Mouse (Mus musculus) kidney, postnatal 10 days (tissue): ENCODE results near the gene D5Ertd579e.

Experiments
- DNase-seq: peaks from one replicate; pipeline ENCODE4 v3.0.0; 2021; ENCODE audit warnings: mixed read lengths

The D5Ertd579e gene

DNA sequence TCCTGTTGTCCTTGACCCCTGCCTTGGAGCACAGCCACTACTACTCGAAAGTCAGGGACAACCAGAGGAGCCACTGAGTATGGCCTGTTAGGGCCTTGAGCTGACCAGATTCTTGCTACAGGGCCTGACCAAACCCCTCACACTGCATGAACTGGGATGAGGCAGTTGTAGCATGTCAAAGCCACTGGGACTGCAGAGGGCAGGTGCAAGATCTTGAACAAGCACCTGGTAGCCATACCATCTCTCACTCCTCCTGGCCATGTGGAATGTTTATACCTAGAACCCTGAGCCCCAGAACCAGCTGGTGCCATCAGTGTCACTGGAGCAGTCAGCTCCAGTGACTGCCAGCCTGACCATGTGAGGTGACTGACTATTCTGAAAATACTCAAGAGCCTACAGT lies 96.9 kb downstream of the D5Ertd579e start:
- no peak for DNase-seq

DNA sequence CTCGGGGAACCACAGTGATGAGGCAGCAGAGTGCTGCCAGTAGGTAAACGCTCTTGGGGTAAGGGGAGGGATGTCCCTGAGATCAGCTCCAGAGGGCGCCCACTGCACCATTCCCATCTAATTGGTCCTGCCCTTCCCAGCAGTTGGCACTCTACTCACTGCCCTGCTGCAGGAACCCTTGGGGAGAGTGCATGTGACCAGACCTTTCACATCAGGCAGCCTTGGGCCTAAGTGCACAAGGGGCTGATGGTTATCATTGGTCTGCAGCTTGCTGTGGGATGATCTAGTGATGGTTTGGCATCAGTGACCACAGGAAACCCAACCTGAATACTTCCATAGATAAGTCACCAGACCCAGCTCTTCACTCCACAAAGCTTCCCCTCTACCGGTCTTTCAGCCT lies 98.2 kb downstream of the D5Ertd579e start:
- peak; percentile 50 for DNase-seq

DNA sequence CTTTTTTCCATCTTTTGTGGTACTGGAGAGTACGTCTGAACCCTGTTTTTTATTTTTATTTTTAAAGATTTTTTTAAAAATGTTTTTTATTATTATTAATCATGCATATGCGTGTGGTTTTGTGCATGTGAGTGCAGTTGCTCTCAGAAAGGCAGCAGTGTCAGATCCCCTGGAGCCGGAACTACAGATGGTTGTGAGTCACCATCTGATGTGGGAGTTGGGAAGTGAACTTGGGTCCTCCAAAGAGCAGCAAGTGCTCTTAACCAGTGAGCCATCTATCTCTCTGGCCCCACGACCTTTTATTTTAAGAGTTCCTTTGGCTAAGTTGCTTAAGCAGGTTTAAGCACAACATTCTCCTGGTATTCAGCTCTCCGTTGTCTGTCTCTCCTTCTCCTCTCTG lies 99.6 kb downstream of the D5Ertd579e start:
- no peak for DNase-seq

DNA sequence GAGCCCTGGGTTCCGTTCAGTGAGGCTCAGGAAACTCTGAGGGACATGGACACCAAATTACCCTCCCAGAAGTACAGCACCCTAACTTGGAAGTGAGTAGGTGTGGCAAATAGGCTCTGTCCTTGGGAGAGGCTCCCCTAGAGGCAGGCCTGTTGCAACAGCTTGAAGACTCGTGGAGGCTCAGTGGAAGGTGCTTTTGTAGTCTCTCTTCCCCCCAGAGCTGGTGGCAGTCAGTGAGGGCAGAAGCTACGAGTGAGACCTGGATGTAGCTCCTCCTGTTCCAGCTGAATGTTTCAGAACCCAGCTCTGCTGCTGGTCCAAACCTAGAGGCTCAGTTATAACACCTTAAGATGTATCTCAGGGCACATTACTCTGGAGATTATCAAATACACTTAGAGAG lies 100.7 kb downstream of the D5Ertd579e start:
- DNase-seq, result no peak

DNA sequence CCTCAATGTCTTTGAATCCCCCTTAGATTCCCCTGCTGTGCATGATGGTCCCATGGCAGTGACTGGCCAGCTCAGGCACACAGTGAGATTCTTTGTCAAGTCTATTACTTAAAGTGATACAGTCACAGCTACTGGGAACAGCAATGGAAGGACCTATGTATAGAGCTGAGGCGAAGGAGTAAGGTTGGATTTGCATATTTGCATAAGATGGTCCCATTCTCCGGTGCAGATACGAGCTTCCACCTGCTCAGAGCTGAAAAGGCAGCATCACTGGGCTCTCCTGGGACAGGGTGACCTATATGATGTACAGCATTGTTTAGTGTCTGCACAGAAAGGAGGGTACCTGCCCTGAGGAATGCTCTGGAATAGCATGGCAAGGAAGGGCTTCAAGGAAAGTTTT lies 101.5 kb downstream of the D5Ertd579e start:
- no peak for DNase-seq

DNA sequence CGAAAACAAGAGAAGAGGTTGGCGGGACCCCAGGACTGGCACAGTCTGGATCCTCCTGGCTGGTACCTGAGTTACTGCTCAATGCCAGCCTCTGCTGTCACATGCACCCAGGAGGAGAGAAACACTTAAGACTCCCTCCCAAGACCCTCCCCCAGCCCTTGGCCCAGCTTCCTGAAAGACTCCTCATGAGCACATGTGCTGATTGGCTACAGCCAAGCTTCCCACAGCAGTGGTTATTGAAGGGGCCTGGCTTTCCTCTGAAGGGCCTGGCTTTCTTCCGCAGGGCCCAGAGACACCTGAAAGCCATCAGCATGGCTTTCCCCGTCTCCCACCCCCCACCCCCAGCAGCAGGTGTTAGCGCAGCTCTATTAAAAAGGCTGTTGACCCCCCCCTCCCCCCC lies 102.6 kb downstream of the D5Ertd579e start, which contains the start of gene Tbc1d14:
Gene Tbc1d14 (minus strand): TSS at position 101 of the 400 bp plus-strand sequence.
- no peak for DNase-seq

DNA sequence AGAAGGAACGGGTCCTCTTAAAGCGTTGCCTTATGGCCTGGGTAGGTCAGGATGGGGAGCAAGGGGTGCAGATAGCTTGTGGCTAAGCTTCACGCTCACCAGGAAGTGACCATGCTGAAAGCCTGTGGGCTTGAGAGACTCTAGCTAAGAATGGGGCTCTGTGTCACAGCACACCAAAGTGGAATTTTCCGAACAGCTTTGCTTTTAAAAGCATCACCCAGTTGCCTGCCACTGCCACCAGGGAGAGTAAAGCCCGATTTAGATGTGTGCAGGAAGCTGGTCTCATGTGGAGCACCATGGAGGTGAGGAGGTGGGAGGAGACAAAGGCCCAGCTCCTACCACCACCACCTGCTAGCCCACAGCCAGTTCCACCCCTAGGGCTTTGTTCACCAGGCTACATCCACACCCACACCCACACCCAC lies 105.3 kb downstream of the D5Ertd579e start:
- DNase-seq, result no peak

DNA sequence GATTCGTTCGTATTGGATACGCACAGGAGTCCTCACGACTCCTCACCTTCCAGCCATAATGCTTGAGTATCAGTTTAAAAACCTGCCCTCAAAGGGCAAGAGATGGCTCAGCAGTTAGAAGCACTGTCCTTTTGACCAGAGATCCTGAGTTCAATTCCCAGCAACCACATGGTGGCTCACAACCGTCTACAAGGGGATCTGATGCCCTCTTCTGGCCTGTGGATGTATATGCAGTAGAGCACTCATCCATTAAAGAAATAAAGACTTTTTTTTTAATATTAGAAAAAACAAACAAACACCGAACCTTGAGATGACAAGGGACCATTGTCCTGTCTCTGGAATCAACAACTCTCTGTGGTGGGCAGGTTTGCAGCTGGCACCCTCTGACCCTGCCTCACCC lies 111.5 kb downstream of the D5Ertd579e start:
- no peak for DNase-seq

DNA sequence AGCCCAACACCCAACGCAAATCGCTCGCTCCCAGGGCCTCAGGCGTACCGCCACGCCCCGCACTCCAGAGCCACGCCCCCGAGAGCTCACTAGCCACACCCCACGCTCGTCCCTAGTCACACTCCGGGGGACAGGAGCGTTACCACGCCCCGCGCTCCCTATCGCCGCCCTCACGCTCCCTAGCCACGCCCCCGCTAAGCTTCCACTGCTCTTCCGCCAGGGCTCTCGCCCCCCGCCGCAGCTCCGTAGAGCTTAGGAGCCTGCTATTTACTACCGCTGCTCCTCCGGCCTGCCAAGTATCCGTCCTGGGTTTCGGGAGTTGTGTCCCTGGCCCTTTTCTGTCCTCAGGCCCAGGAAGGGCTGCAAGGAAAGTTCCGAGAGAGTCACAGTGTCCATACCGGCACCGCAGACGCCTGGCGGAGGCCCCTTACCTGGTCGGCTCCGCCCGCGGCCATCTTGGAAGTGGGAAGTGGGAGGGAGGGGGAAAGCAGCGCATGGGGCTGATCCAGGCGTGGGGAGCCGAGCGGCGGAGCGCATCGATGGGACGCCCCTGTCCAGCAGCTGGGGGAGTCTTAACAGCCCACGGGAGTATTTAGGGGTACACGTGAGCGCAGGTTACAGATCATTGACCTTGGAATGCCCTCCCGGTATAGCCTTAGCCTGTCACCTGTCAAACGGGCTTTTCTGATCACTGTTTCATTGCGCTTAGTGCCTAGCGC lies 113.7 kb downstream of the D5Ertd579e start:
- peak; percentile 100 for DNase-seq

DNA sequence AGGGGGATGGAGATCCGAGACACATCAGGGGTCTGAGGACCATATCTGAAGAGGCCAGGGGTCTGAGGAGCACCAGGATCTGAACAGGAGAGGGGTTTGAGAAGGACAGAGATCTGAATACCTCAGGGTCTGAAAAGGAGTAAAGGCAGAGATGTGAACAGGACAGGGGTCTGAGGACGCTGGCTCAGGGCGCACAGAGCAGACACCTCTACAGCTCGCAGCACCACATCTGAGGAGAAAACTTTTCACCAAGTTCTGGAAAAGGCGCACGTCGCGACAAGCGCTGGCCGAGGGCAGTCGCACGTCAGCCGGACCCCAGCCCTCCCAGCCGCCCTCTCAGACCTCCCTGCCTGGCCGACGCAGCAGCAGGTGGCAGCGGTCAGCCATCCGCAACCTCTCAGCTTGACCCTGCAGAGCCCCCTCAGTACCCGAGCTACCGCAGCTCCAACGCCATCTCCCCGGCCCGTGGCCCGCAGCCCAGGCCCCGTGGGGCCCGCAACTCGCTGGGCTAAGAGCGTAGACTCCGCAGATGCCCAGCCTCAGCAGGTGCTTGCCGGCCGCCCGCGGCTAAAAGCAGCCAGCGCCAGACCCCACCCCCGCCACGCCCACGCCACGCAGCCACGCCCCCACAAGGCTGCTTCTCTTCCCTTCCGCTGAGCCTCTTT lies 114.4 kb downstream of the D5Ertd579e start:
- no peak for DNase-seq

DNA sequence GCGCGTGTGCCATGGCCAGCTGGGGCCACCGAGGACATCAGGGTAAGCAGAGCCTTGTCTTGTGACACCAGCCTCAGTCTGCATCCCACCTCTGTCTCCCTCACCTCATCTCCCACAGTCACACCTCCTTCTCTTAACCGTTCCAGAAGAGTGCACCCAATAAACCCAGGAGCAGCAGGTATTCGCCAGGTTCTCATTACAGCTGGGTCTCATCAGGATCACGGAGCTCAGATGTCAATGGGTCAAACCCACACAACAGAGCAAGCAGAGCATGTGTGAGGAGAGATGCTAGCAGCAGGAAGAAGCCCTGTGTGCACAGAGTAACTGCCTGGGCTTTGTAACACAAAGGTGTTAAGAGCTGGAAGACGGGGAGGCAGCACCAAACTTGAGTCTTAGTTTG lies 115.9 kb downstream of the D5Ertd579e start:
- peak; percentile 24 for DNase-seq

DNA sequence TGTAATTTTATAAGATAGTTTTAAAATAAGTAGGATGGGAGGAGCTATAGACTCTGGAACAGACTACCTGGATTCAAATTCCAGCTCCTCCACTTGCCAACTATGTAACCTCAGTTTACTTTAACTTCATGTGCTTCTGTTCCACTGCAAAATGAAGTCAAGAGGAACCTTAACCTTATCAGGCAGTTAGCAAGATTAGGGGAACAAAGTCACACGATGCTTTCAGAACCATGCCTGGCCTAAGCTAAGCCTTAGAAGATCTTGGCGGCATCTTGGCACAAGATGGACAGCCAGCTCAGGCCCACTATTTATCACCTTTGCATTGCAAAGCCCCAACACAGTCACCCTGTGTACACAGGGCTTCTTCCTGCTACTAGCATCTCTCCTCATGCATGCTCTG lies 116.8 kb downstream of the D5Ertd579e start:
- DNase-seq, result no peak

DNA sequence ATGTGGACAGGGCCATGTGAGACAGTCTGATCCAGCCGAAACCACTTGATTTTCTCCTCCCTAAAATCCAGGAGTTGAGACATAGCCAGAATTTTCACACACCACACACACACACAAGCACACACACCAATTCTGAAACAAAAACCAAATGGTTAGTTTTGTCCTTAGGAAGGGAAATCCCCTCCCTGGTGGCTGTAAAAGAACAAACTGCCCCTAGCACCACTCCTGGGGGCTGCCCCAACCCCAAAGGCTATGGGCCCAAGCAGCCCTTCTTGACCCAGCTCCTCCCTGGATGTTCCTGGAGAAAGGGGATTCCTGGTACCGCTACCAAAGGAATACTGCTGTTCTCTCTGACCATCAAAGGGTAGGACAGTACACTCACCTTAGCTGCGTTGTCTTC lies 119.4 kb downstream of the D5Ertd579e start:
- DNase-seq, result no peak

DNA sequence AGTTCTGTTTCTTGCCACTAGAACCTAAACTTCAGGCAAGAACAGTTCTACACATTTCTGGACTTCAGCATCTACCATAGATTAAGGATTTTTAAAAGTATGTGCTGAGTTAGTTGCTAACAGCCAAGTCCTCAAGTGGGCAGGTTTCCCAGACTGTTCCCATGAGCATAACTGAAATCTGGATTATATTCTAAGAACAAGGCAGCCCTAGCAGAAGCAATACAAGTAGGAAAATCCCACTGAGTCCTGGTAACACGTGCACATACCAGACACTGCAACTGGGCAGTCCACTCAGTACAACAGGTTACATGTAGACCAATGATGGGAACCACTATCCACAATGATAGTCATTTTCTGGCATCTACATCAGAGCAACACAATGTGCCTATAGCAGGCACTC lies 120.1 kb downstream of the D5Ertd579e start:
- DNase-seq, result peak; percentile 55

DNA sequence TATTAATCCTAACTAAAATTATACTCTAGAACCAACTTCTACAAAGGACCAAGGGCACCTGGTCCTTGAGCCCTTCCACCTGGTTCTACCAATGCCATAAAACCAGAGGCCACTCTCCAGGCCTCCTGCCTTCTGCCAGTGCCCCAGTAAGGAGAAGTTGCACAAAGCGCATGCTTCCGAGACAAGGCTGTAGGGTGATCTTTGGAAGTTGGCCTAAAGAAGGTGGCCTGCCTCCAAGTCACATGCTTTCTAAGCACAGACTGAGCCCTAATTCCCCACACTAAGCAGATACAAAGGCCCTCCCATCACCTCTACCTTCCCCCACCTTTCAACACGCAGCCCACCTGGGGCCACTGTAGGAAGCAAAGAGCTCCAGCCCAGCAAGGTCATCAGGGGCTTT lies 120.6 kb downstream of the D5Ertd579e start:
- peak; percentile 82 for DNase-seq

DNA sequence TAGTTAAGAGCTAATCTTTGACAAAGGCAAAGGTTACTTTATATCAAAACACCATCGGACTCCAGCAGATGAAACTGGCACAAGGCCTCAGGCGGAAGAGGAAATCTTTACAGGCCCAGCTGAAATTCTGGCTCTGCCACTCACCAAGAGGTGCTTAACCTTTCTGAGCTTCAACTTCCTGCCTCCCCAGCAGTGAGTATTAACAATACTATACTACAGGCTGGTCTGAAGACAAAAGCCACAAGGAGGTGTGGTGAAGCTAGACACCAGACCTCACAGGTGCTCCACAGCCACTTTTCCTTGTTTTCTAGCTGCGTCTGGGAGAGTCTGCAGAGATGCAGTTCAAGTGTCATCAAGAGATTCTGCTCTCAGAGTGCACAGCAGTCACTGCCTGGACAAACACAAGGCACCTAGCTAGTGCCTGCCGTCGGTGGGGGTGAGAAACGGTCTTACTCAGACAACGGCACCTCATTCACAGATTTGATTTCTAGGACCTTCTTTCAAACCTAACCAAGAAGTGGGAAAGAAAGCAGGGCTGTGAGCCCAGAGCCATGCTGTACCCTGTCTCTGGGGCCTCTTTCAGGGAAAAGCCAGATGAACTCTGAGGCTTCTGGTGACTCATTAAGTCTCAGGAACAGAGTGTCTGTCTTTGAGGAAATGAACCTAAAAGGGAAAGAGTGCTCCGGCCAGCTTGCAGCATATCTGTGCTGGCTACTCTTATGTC lies 121.5 kb downstream of the D5Ertd579e start:
- DNase-seq, result peak; percentile 52

DNA sequence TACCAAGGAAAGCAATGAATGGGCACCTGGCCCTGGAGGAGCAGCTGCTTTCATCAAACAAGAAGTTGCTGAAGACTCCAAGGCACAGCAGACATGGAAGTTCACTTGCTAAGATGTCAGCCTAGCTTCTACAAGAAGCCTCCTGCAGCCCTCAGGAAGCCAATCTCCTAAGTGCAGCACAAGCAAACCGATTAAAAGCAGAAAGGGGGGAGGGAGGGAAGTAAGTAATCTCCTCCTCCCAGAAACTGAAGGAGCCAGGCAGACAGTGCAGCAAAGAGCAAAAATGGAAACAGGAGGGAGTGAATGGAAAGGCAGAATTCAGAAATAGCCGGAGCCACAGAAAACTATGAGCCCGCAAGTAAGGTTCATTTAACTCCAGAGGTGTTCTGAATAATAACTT lies 122.5 kb downstream of the D5Ertd579e start:
- no peak for DNase-seq

DNA sequence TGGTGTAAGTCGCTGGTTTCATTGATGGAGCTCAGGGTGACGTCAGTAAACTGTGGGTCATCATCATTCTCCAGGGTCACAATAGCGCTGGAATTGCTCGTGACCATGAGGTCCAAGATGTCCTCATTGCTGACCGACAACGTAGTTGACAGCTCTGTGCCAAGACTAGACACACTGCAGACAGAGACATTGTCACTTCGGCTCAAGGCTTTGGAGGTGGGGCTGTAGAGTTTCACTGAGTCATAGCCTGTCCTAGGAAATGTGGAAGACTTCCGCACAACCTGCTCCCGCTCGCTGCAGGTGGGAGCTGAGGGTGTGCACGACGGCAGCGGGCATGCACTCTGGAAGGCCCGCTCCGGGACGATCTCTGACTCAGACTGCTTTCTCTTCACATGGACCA lies 124.5 kb downstream of the D5Ertd579e start:
- no peak for DNase-seq

DNA sequence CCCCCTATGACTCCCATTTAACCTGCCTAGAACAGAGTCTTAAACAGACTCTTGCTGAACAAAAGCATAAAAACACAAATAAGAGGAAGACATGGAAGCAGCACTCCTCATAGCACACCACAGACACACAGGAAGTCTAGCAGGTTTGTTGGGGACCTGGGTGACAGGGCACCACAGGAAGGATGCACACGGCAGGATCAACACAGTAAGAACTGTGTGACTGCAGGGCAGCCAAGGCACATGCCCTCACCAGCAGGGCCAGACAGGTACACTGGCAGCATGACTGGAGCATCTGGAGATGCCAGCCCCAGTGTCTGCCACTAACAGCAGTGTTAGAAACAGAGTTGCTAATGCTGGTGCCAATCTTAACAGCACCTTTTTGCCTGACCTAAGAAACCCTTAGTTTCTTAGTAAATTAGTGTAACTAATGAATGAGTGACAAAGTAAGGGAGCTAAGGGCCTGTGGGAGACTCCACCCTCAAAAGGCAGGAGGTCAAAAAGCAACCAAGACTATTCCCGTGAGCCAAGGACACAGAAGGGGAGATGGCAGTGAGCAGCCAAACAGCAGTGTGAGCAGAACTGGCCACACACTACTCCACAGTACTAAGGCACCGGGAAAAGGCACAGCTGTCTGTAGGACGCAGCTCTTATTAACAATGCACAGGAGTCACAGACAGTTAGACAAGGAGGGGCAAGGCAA lies 125.1 kb downstream of the D5Ertd579e start:
- no peak for DNase-seq

DNA sequence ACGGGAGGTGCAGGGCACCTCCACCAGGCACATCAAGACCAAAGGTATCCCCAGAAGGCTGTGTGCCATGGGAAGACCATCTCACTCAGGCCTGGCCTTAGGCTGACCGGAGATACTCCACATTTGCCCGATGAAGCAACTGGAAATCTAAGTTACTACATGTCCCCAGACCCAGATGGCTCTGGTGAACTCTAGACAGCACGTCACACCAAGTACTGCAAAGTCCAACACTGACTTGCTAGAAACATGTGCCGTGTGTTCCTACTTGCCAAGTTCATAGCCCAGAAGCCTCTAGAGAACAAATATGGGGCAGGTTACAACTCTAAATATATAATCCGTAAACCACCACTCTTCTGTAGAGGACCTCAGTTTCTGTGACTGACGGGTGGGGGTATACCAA lies 125.7 kb downstream of the D5Ertd579e start:
- no peak for DNase-seq

DNA sequence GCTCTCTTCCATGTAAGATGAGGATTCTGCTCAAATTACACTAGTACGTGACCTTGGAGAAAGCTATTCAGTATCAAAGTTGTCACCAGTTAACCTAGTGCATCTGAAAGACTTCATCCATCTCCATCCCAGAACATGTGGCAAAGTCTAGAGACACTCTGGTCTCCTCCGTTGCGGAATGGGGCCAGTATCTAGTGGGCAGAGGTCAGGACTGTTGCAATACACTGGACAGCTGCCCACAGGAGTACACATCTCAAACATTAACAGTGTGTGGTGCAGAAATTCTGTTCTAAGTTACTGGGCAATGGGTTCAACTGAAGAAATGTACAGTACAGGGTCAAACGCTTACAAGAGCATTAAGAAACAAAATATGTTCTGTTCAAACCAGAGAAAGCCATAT lies 127.7 kb downstream of the D5Ertd579e start:
- peak; percentile 71 for DNase-seq

DNA sequence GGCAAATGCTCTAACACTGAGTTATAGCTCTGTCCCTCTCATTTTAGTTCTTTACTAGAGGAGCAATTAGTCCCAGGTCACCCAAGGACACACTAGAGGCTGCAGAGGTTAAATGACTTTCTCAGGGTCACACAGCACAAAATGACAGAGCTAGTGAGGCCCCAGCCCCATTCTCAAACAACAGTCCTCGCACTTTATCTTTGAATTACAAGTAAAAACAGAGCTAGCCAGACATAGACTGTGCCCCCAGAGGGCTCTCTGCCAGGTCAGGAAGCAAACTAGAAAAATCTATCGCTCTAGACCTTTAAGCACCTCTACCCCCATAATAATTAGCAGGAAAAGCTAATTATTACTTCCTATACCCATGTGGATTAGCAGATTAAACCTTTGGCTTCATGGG lies 128.2 kb downstream of the D5Ertd579e start:
- no peak for DNase-seq

DNA sequence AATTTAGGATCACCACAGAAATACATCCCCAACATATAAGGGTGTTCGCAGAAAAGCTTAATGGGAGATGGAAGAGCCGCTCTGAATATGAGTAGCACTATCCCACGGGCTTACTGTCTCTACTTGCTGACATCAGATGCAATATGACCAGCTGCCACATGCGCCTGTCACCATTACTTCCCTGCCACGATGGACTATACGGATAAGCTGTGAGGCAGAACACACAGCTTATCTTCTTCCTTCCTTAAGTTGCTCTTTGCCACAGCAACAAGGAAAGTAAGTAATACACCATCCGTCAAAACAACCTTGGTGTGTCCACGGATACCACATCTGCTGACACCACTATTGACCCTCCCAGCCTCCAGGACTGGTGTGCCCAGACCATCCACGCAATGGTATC lies 131.3 kb downstream of the D5Ertd579e start:
- no peak for DNase-seq
